Mouse (Mus musculus): Measurements from ENCODE around the gene Golim4.

Gene Golim4

GRCm38 (mm10) chr3:75925123-75925522, 31.6 kb downstream of the Golim4 start:
- no peak for DNase-seq (ENCODE audit: low spot score in 2 of 2)

DNA sequence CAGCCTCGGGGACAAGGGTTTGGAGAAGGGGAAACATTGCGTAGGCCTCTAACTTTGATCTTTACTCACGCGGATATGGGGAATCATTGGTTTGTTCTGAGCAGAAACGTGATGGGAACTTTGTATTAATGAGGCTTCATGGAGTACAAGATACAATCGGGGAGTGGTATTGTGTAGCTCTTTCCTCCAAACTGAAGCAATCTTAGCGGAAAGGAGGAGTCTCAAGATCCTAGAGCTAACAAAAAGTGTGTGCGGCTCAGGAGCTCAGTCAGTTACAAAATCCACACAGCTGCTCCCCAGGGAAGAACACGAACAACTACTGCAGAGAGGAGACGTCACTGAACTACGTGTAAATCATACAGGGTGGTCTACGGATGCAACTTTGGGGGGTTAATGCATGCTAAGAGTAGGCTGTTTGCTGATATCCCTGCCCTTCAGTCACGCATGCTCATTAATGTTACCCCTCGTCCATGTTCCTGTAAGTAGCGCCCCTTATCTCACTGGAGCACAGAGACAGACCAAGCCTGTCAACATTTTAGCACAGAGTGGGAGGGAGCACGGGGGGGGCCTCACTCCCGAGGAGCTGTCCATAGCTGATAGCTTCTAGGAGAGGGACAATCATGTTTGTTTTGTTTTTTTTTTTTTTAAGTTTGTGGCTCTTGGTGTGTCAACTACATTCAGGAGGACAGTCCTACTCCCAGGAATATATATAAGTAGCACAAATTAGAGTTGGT, 38.8 kb downstream of the Golim4 start:
- DNase-seq (ENCODE audit: low spot score in 2 of 2), result no peak

DNA sequence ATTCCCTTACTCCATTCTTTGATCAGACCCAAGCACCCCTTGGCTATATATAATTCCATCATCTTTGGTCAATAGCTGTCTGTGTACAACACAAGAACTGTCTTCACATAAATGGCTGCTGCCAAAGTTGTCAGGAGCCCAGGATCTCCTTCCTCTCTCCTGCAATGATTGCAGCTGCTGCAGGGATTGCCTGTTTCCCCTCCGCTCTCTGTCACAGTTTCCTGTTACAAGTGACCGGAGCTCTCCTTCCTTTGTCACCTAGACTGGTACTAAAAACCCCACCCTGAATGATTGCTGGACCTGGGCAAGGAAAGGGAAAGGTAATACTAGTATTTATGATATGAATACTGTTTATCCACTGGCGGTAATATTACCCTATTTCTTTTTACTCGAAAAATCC, 44.0 kb downstream of the Golim4 start:
- no peak for DNase-seq (ENCODE audit: low spot score in 2 of 2)

DNA sequence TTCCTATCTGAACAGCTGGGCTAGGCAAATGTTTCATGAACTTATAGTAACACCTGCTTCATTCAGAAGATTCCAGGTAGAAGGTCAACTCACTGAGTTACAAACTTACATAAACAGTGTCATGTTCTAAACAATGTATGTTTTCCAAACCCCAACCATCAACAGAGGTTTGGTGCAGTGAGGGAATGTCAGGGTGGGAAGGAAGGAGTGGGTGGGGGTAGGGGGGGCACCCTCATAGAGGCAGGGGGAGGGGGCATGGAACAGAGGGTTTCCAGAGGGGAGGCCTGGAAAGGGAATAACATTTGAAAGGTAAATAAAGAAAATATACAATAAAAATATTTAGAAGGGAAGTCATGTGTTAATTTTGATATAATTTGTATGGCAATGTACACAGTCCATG, 46.0 kb downstream of the Golim4 start:
- DNase-seq (ENCODE audit: low spot score in 2 of 2), result no peak

DNA sequence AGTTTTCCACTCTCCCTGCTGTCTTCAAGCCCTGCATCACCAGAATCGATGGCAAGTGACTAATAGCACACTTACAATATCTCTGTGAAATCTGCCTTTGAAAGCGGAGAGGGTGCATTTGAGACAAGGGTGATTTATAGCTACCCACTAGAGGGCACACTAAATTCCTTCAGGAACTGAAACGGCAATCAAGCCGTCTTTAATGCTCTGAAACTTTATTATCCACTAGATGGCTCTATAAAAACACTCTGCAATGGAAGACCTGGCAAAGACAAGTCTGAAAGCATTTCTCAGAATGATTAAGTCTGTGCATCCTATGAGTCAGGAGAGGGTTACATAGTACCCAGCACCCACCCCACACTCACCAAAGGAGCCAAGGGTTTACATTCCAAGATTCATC, 46.5 kb downstream of the Golim4 start:
- peak in 1 of 2 experiments; percentile 46 for DNase-seq (ENCODE audit: low spot score in 2 of 2)

DNA sequence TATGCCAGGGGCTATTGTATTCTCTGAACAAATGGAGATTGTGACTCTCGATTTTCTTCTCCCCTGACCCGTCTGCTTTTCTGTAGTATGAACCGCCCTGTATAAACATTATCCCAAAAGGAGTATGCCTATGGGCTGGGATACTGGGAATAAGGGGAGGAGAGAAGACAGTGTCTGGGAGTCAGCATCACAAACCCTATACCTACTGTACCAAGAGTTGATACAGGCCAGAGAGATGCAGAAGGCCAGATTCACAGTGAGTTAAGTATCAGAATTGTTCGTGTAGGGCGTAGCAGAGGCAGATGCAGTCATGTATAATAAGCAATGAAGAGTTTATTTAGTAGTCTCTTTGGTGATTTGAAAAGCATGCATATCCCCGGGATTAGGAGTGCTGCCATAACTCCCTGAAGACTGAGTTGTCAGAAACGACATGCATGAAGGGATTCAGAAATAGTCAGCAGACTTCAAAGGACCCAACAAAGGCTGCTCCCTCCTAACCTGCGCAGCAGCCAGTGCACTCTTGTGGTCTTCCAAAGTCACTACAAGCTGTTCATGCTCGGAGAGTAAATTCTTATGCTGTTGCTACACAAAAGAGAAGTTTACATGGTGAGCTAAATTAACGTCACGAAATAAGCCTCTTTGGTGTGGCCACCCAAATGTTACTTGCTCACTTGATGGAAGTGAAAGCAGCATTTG, 54.7 kb downstream of the Golim4 start:
- no peak for DNase-seq (ENCODE audit: low spot score in 2 of 2)

DNA sequence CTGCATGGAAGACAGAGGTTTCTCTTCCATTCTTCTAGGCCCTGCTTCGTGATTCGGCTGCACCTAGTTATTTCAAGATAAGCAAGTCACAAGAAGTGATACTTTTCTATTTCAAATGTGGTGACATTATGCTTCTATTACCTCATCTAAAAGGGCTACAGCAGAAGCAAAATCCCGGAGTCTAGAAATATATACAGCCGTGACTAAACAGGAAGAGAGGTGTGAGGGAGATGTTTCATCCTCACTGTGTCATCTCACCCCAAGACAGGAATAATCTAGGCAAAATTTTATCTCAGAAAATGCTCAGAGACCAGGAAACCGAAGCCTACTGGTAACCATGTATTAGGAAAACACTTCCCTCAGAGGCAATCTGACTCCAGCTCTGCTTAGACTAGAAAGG, 61.7 kb downstream of the Golim4 start:
- no peak for DNase-seq (ENCODE audit: low spot score in 2 of 2)

DNA sequence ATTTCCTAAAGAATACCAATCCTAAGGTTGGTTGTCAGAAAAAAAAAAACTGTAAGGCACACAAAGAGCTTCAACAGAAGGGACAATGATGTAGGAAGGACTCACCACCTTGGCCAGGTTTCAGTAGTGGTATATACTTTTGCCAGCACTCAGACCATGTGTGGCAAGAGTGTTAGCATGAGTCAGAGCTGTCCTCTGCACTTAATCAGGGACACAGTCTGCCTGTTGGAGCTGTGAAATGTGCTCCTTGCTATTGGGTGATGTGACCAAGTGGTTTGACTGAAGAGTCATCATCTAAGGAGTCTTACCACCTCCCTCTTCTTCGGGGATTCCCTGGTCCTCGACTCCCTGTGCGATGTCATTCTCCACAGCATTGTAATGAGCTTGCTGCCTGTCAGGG, 65.2 kb downstream of the Golim4 start:
- DNase-seq (ENCODE audit: low spot score in 2 of 2), result no peak

DNA sequence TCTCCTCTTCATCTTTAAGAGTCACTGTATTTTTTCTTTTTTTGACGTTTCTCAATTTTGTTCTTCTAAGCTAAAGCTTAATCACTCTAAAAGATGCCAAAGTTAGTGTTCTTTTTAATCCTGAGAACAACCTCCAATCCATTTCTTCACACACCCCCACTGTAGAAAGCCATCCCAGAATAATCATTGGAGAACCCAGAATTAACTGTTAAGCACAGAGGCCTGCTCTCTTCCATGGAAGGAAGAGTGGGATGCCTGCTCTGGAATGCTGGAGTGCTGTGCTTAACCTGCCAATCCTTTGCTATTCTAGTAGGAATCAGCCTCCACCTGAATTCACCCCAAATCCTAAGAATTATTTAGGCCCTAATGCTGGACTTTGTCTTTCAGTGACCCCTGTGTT, 67.4 kb downstream of the Golim4 start:
- DNase-seq (ENCODE audit: low spot score in 2 of 2), result no peak

GRCm38 (mm10) chr3:75881582-75881981, 75.2 kb downstream of the Golim4 start:
- DNase-seq (ENCODE audit: low spot score in 2 of 2), result no peak

DNA sequence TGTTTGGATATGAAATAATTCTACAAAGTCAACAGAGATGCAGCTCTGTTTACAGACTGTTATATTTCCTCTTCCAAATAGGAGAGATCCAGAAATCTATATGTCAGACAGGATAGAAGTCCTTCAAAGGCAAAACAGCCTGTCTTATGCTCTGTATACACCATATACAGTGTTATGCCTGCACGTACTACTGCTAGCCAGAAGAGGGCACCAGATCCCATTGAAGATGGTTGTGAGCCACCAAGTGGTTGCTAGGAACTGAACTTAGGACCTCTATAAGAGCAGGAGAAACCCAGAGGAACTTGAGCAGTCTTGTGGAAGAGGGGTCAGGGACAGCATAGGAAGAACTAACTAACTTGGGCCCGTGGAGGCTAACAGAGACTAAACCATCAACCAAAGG, 77.5 kb downstream of the Golim4 start:
- no peak for DNase-seq (ENCODE audit: low spot score in 2 of 2)

DNA sequence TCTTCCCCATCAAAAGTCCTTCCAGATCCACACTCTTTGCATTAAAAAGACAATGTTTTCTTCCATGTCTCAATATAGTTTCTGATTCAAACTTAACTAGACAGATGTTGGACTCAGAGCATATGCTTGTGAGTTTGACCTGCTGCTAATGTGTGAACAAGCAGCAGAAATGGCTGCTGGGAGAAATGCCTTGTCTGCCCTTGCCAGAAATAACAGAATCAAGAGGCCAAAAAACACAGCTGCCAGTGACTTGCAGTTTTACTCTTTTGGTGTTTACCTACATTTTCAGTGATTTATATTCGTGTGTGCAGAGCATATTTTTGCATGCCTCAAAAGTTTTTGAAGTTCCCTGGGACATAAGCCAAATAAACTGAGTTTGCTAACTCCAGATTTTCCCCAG, 87.9 kb downstream of the Golim4 start:
- no peak for DNase-seq (ENCODE audit: low spot score in 2 of 2)

- peak in 1 of 2 experiments; percentile 39 for DNase-seq (ENCODE audit: low spot score in 2 of 2)
Observed at GRCm38 (mm10) chr3:75864203-75864602, 92.5 kb downstream of the Golim4 start.

DNA sequence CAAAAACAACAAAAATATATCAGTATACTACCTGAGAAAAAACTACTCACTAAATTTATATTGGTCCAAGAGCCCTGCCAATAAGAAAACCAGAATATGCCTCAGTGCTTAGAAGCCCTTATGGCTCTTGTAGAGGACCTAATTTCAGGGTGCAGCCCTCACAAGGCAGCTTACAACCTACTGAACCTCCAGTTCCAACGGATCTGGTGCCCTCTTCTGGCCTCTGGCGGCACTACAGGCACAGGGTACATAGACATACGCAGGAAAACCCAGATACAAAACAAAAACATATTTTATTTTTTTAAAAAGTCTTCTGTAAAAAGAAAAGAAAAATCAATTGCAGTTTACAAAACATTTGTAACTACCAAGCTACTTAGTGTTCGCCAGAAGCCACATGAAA, 95.1 kb downstream of the Golim4 start:
- DNase-seq (ENCODE audit: low spot score in 2 of 2), result peak in 1 of 2 experiments; percentile 15

- DNase-seq (ENCODE audit: low spot score in 2 of 2), result no peak
Observed at GRCm38 (mm10) chr3:75860760-75861159, 96.0 kb downstream of the Golim4 start.

- DNase-seq (ENCODE audit: low spot score in 2 of 2), result no peak
Observed at GRCm38 (mm10) chr3:75835286-75835967, 121.3 kb downstream of the Golim4 start.

DNA sequence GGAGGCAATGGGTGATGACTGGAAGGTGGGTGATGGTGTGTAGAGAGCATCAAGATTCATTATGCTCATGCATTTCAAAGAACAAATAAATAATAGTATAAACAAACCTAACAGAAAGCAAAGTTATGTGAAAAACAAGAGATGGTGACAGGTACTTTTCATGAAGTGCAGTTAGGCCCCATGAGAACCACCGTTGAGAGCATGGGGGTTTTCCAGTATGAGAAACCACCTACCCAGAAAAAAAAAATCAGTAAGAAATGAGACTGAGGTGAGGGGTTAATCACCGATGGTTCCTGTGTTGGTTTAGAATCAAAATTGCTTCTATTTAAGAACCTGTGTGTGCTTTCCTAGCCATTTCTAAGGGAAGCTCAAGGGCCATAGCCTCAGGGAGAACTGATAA, 121.9 kb downstream of the Golim4 start:
- no peak for DNase-seq (ENCODE audit: low spot score in 2 of 2)

Measured in left cerebral cortex, adult 9 months (tissue).